Comparison of ENCODE assay signal across 10 mouse cellular contexts in genomic region chr15:93751817-93752216, GRCm38 (mm10).
DNase-seq lines count a peak whose midpoint lies in the region; TF ChIP-seq lines count a peak whose summit lies in the region.
"Had no signal": no experiment of that assay in that cellular context is flagged by ENCODE, and none has a peak within 500 bp of the region (broad histone marks: within the 10 kb centered on the region; RNA-seq: fewer than 3 reads in every experiment).

No protein-coding gene starts in this region.

- no peak overlapping the region for H3K4me3 ChIP-seq in thymus, adult 2 months (ENCODE audit: control insufficient read depth, insufficient read depth, low read length)
- H3K4me3 ChIP-seq: stomach, embryonic 15.5 days had no signal

- no peaks in the 10 kb centered on the region for H3K36me3 ChIP-seq in thymus, adult 2 months (ENCODE audit: control insufficient read depth, insufficient read depth, low read length)
- H3K36me3 ChIP-seq: stomach, embryonic 15.5 days had no signal

- intact Hi-C loops in left cerebral cortex, postnatal 4 days (cut with DNase I): no loop called here
- intact Hi-C loops in heart, postnatal 10 days (cut with DNase I): loop anchor here (10.0 kb wide), 1 partner anchor 463 kb away; no protein-coding TSS in a partner anchor

- WGBS in thymus, adult 2 months: 88% methylated on average over 14 of the region's 14 CpGs

- peaks cover 7% of the 10 kb centered on the region for H3K4me1 ChIP-seq in thymus, adult 2 months (replicated peaks; ENCODE audit: control insufficient read depth, insufficient read depth, low read length)
- H3K4me1 ChIP-seq: stomach, embryonic 15.5 days had no signal

- peak; percentile 43 for DNase-seq in left cerebral cortex, adult 11 months (ENCODE audit: low spot score)
- no peak for DNase-seq in left cerebral cortex, postnatal 4 days
- peak; percentile 23 to 71 for DNase-seq in frontal cortex, adult 2 months (ENCODE audit: extremely low spot score in 1 of 2, low spot score in 1 of 2)
- peak; percentile 30 to 44 for DNase-seq in heart, postnatal 10 days
- peak; percentile 57 to 61 for DNase-seq in right cerebral cortex, postnatal 10 days (ENCODE audit: low spot score in 2 of 2)
- no peak for DNase-seq in thymus, adult 2 months
- DNase-seq in kidney, postnatal 4 days: no peak
- DNase-seq: gastrocnemius, postnatal 36 days; lung, postnatal 14 days had no signal

- H3K27ac ChIP-seq in thymus, adult 2 months (ENCODE audit: control insufficient read depth, insufficient read depth, low read length): no peak overlapping the region
- H3K27ac ChIP-seq: stomach, embryonic 15.5 days had no signal

- no peak for TF ChIP-seq CTCF in thymus, adult 2 months (IDR thresholded peaks at IDR 0.05; ENCODE audit: borderline replicate concordance, control insufficient read depth, extremely low read depth, insufficient read depth, low read length, poor library complexity)

- no peaks in the 10 kb centered on the region for H3K27me3 ChIP-seq in thymus, adult 2 months (ENCODE audit: control insufficient read depth, insufficient read depth, low read length)
- H3K27me3 ChIP-seq: stomach, embryonic 15.5 days had no signal

- no peak for TF ChIP-seq POLR2A in thymus, adult 2 months (IDR thresholded peaks at IDR 0.05; ENCODE audit: control insufficient read depth, extremely low read depth, insufficient read depth, low read length, poor library complexity)

Comparison
In these comparisons a context has a peak if more than half of its experiments do, and no peak if none do; other contexts are left out.
1. DNase-seq: peak in left cerebral cortex, adult 11 months (single experiment), frontal cortex, adult 2 months (2 of 2), heart, postnatal 10 days (2 of 2) and right cerebral cortex, postnatal 10 days (2 of 2); none in left cerebral cortex, postnatal 4 days (single experiment), thymus, adult 2 months (single experiment) and kidney, postnatal 4 days (0 of 2).